Mouse (Mus musculus) hindbrain, embryonic 10.5 days (tissue): ENCODE measurements around the gene Olfr731. TPM values are rescaled to one million over a fixed set of nuclear protein-coding genes. Genes with fewer than 3 reads are reported as not detected.

Experiments used
- DNase-seq: peaks from one replicate; pipeline ENCODE4 v3.0.0-alpha.2; 2017; ENCODE audit warnings: low spot score
- H3K27ac ChIP-seq: fragments of 300-500 bp; sonication (generic); 2 replicates; pipeline ENCODE4 v1.5.1; 2016; ENCODE audit warnings: mild to moderate bottlenecking, moderate library complexity
- H3K27me3 ChIP-seq: fragments of 300-500 bp; sonication (generic); 2 replicates; pipeline ENCODE4 v1.6.1; 2016; ENCODE audit warnings: mild to moderate bottlenecking; ENCODE audit not compliant: poor library complexity, insufficient read depth, severe bottlenecking
- H3K36me3 ChIP-seq: fragments of 300-500 bp; sonication (generic); 2 replicates; pipeline ENCODE4 v1.6.1; 2016; ENCODE audit warnings: mild to moderate bottlenecking, moderate library complexity
- H3K4me1 ChIP-seq: fragments of 300-500 bp; sonication (generic); replicated peaks from 2 replicates; pipeline ENCODE4 v1.6.1; 2016; ENCODE audit warnings: mild to moderate bottlenecking
- H3K4me3 ChIP-seq: fragments of 300-500 bp; sonication (generic); 2 replicates; pipeline ENCODE4 v1.5.1; 2016; ENCODE audit warnings: mild to moderate bottlenecking, moderate library complexity
- H3K9me3 ChIP-seq: fragments of 300-500 bp; sonication (generic); 2 replicates; pipeline ENCODE4 v1.6.1; 2016; ENCODE audit warnings: mild to moderate bottlenecking, moderate library complexity
- WGBS: fragments of 180-500 bp; shearing (Covaris S2); methylation state at CpG from one replicate; pipeline ENCODE4 v1.1.7; 2016; 5-methylcytosine and 5-hydroxymethylcytosine counted together
- polyA plus RNA-seq: library from polyadenylated mRNA; unstranded; fragments of >200 nt; fragmentation: Nextera tagmentation; extraction: Ambion mirVana; gene quantifications from 2 replicates; pipeline ENCODE4 v1.2.1, GENCODE M21; 2016

Olfr731 gene
- not detected in 2 replicates for polyA plus RNA-seq

GRCm38 (mm10) chr14:50241766-50242165 lies at the start of gene Olfr731:
Olfr731 (minus strand) TSS chr14:50241866.
- WGBS: 86% methylated on average over 4 of the region's 4 CpGs
- Histone ChIP-seq H3K4me3 (no peak within 1 kb of the TSS), H3K36me3 (no peaks in the 10 kb centered on the region), H3K27me3 (no peaks in the 10 kb centered on the region), H3K4me1 (no peaks in the 10 kb centered on the region), H3K9me3 (no peaks in the 10 kb centered on the region; the same call in 1 of the 2 replicates), H3K27ac (no peak within 1 kb of the TSS)
- no peak for DNase-seq

DNA sequence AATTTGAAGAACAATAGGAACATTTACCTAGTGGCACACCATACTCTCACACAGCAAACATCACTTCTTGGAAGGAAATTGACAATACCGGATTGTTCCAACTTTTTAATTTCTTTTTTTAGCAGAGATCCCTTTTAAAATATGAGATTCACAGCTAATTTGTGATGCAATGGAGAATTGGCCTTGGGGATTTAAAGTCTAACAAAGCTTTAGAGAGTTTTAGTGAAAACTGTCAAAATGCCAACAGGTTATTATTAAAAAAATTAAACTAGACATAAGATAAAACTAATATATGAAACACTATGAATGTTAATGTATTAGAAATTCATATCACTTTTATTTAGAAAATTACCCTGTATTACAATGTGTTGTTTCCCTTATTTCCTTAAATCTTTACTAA lies 42.4 kb upstream of the Olfr731 start, which contains the start of gene Olfr732:
Olfr732 (minus strand) TSS at position 101 of the 400 bp plus-strand sequence.
- no peaks in the 10 kb centered on the region for H3K36me3 ChIP-seq
- no peaks in the 10 kb centered on the region for H3K9me3 ChIP-seq
- WGBS: 94% methylated on average over 1 of the region's 1 CpGs
- no peak within 1 kb of the TSS for H3K27ac ChIP-seq
- H3K4me1 ChIP-seq: no peaks in the 10 kb centered on the region
- DNase-seq: no peak
- no peaks in the 10 kb centered on the region for H3K27me3 ChIP-seq
- H3K4me3 ChIP-seq: no peak within 1 kb of the TSS

DNA sequence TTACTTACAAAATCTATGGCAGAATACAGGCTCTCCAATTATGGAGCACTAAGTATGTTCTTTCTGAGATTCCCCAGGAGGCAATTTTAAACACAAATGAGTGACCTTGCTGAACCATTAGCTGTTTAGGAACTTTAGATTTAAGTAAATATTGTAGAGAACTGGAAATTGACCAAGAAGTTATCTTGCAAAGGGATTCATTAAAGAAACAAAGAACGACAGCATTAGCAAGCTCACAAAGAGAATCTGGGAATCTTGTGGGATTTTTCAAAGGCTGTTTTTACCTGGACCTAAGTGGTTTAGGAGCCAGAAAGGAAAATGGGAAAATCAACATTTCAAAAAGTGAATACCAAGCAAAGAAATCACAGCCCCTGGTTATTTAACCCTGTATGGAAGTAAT lies 53.6 kb downstream of the Olfr731 start, which contains the start of gene Olfr730:
Olfr730 (minus strand) TSS at position 101 of the 400 bp plus-strand sequence.
- Histone ChIP-seq H3K27ac (no peak within 1 kb of the TSS), H3K27me3 (no peaks in the 10 kb centered on the region), H3K36me3 (no peaks in the 10 kb centered on the region), H3K9me3 (no peaks in the 10 kb centered on the region), H3K4me3 (no peak within 1 kb of the TSS), H3K4me1 (no peaks in the 10 kb centered on the region)
- DNase-seq: no peak
- 67% methylated on average over 1 of the region's 1 CpGs for WGBS

Other genes with a start within 250 kb of the Olfr731 start
- gene Olfr725, start 201.5 kb downstream of the Olfr731 start, polyA plus RNA-seq: not detected in 2 replicates
- not detected in 2 replicates for gene Olfr726, start 150.9 kb downstream of the Olfr731 start, polyA plus RNA-seq
- not detected in 2 replicates for gene Olfr727, start 118.7 kb downstream of the Olfr731 start, polyA plus RNA-seq
- gene Olfr728, start 99.2 kb downstream of the Olfr731 start, polyA plus RNA-seq: not detected in 2 replicates
- gene Olfr729, start 89.0 kb downstream of the Olfr731 start, polyA plus RNA-seq: 0.04 TPM in 1 of 2 replicates, not detected in the other
- gene Olfr730, start 53.7 kb downstream of the Olfr731 start, polyA plus RNA-seq: not detected in 2 replicates
- gene Olfr732, start 42.3 kb upstream of the Olfr731 start, polyA plus RNA-seq: not detected in 2 replicates
- gene Olfr733, start 59.7 kb upstream of the Olfr731 start, polyA plus RNA-seq: not detected in 2 replicates
- not detected in 2 replicates for gene Olfr734, start 84.9 kb upstream of the Olfr731 start, polyA plus RNA-seq
- not detected in 2 replicates for gene Olfr735, start 107.0 kb upstream of the Olfr731 start, polyA plus RNA-seq
- gene Tlr11, start 116.0 kb upstream of the Olfr731 start, polyA plus RNA-seq: not detected in 2 replicates
- not detected in 2 replicates for gene Olfr736, start 139.3 kb upstream of the Olfr731 start, polyA plus RNA-seq
- not detected in 2 replicates for gene Olfr738, start 165.7 kb upstream of the Olfr731 start, polyA plus RNA-seq
- not detected in 2 replicates for gene Olfr739, start 176.8 kb upstream of the Olfr731 start, polyA plus RNA-seq
- not detected in 2 replicates for gene Olfr740, start 203.7 kb upstream of the Olfr731 start, polyA plus RNA-seq
- gene Olfr741, start 230.9 kb upstream of the Olfr731 start, polyA plus RNA-seq: not detected in 2 replicates